Mouse (Mus musculus): ENCODE measurements around the gene Cldn34b2. TPM values are rescaled to one million over a fixed set of nuclear protein-coding genes. Genes with fewer than 3 reads are reported as not detected.
"Not testable (repeated sequence)": the region's sequence is repeated elsewhere in the genome, so short reads cannot be mapped to it uniquely, and the experiment has no call there.

Gene Cldn34b2
- polyA plus RNA-seq, 1 experiment from 2014 or later = not detected

- H3K27me3 ChIP-seq; H3K4me1 ChIP-seq; H3K27ac ChIP-seq; H3K4me3 ChIP-seq; H3K4me2 ChIP-seq (replicated peaks); H3K9ac ChIP-seq; ATAC-seq (ENCODE audit: low FRiP score, low read depth); H3K36me3 ChIP-seq; H3K9me3 ChIP-seq: not testable (repeated sequence)
- WGBS = 89% methylated on average over 1 of the region's 2 CpGs
Observed at GRCm38 (mm10) chrX:155089693-155090092, 38.5 kb downstream of the Cldn34b2 start, which contains the start of gene Magea1. Magea1 (minus strand) TSS chrX:155089793.

Other genes starting within 250 kb of the Cldn34b2 start
- not detected in 2 replicates for gene Cldn34b1, start 238.1 kb downstream of the Cldn34b2 start, polyA plus RNA-seq (2015; fragmentation: Nextera tagmentation; extraction: Ambion mirVana)
- not detected in 2 replicates for gene Magea6, start 192.4 kb downstream of the Cldn34b2 start, polyA plus RNA-seq (2015; fragmentation: Nextera tagmentation; extraction: Ambion mirVana)
- gene Magea3, start 178.9 kb downstream of the Cldn34b2 start, polyA plus RNA-seq (2015; fragmentation: Nextera tagmentation; extraction: Ambion mirVana) = not detected in 2 replicates
- gene Magea8, start 132.6 kb downstream of the Cldn34b2 start, polyA plus RNA-seq (2015; fragmentation: Nextera tagmentation; extraction: Ambion mirVana) = not detected in 2 replicates
- gene Magea5, start 65.3 kb downstream of the Cldn34b2 start, polyA plus RNA-seq (2015; fragmentation: Nextera tagmentation; extraction: Ambion mirVana) = not detected in 2 replicates
- not detected in 2 replicates for gene Magea1, start 38.6 kb downstream of the Cldn34b2 start, polyA plus RNA-seq (2015; fragmentation: Nextera tagmentation; extraction: Ambion mirVana)
- not detected in 2 replicates for gene Magea2, start 34.7 kb downstream of the Cldn34b2 start, polyA plus RNA-seq (2015; fragmentation: Nextera tagmentation; extraction: Ambion mirVana)
- 137 and 146 TPM in 2 replicates for gene Sat1, start 88.0 kb upstream of the Cldn34b2 start, polyA plus RNA-seq (2015; fragmentation: Nextera tagmentation; extraction: Ambion mirVana)
- 40.2 and 40.9 TPM in 2 replicates for gene Acot9, start 134.0 kb upstream of the Cldn34b2 start, polyA plus RNA-seq (2015; fragmentation: Nextera tagmentation; extraction: Ambion mirVana)
- 304 and 306 TPM in 2 replicates for gene Prdx4, start 212.3 kb upstream of the Cldn34b2 start, polyA plus RNA-seq (2015; fragmentation: Nextera tagmentation; extraction: Ambion mirVana)

All from limb, embryonic 13.5 days (tissue).